Mouse (Mus musculus) embryonic facial prominence, embryonic 13.5 days (tissue): ENCODE measurements around the gene Acox3. TPM values are rescaled to one million over a fixed set of nuclear protein-coding genes. Genes with fewer than 3 reads are reported as not detected.

Source experiments
- ATAC-seq: fragments of 200-750 bp; cut with Nextera tagmentation; 2 replicates; pipeline ENCODE4 v1.8.0; 2017; ENCODE audit warnings: low read depth; ENCODE audit not compliant: insufficient number of reproducible peaks, insufficient read depth, low FRiP score, low TSS enrichment
- H3K27ac ChIP-seq: fragments of 300-500 bp; sonication (generic); 2 replicates; pipeline ENCODE4 v1.5.1; 2015; ENCODE audit warnings: moderate library complexity, mild to moderate bottlenecking, inconsistent platforms
- H3K27me3 ChIP-seq: fragments of 300-500 bp; sonication (generic); 2 replicates; pipeline ENCODE4 v1.6.1; 2015; ENCODE audit warnings: mild to moderate bottlenecking, inconsistent platforms
- H3K36me3 ChIP-seq: fragments of 300-500 bp; sonication (generic); 2 replicates; pipeline ENCODE4 v1.6.1; 2015; ENCODE audit warnings: mild to moderate bottlenecking, inconsistent platforms
- H3K4me1 ChIP-seq: fragments of 300-500 bp; sonication (generic); 2 replicates; pipeline ENCODE4 v1.6.1; 2015; ENCODE audit warnings: inconsistent platforms
- H3K4me2 ChIP-seq: fragments of 300-500 bp; sonication (generic); 2 replicates; pipeline ENCODE4 v1.6.1; 2015; ENCODE audit warnings: moderate library complexity, mild to moderate bottlenecking, inconsistent platforms
- H3K4me3 ChIP-seq: fragments of 300-500 bp; sonication (generic); 2 replicates; pipeline ENCODE4 v1.5.1; 2015; ENCODE audit warnings: mild to moderate bottlenecking, inconsistent platforms
- H3K9ac ChIP-seq: fragments of 300-500 bp; sonication (generic); 2 replicates; pipeline ENCODE4 v1.6.1; 2015; ENCODE audit warnings: mild to moderate bottlenecking, inconsistent platforms
- H3K9me3 ChIP-seq: fragments of 300-500 bp; sonication (generic); 2 replicates; pipeline ENCODE4 v1.6.1; 2016; ENCODE audit warnings: inconsistent platforms
- WGBS: fragments of 180-500 bp; shearing (Covaris S2); methylation state at CpG from one replicate; pipeline ENCODE4 v1.1.7; 2015; ENCODE audit warnings: mixed read lengths; 5-methylcytosine and 5-hydroxymethylcytosine counted together
- polyA plus RNA-seq: library from polyadenylated mRNA; unstranded; fragments of >200 nt; fragmentation: Nextera tagmentation; extraction: Ambion mirVana; gene quantifications from 2 replicates; pipeline ENCODE4 v1.2.1, GENCODE M21; 2015

Acox3 gene
- polyA plus RNA-seq, 1 experiment from 2014 or later, result 13.3 TPM

GRCm38 (mm10) chr5:35612722-35613121, 29.9 kb downstream of the Acox3 start:
- Histone ChIP-seq H3K4me2 (no peak overlapping the region), H3K4me3 (no peak overlapping the region), H3K27me3 (no peaks in the 10 kb centered on the region), H3K27ac (no peak overlapping the region), H3K9me3 (no peaks in the 10 kb centered on the region), H3K9ac (no peak overlapping the region), H3K36me3 (peaks cover 3% of the 10 kb centered on the region; the same call in 1 of the 2 replicates), H3K4me1 (peaks cover 31% of the 10 kb centered on the region)
- WGBS, result 85% methylated on average over 8 of the region's 8 CpGs
- ATAC-seq, result no peak

- Histone ChIP-seq H3K4me2 (no peak overlapping the region), H3K27me3 (no peaks in the 10 kb centered on the region), H3K9ac (no peak overlapping the region), H3K9me3 (no peaks in the 10 kb centered on the region), H3K4me1 (peaks cover 31% of the 10 kb centered on the region), H3K27ac (no peak overlapping the region), H3K4me3 (no peak overlapping the region), H3K36me3 (no peaks in the 10 kb centered on the region)
- no peak for ATAC-seq
- WGBS, result 53% methylated on average over 5 of the region's 5 CpGs
These were observed 34.1 kb downstream of the Acox3 start for GRCm38 (mm10) chr5:35616943-35617342.

- H3K4me3 ChIP-seq, result no peak overlapping the region
- no peak overlapping the region for H3K9ac ChIP-seq
- H3K9me3 ChIP-seq, result no peaks in the 10 kb centered on the region
- H3K27me3 ChIP-seq, result no peaks in the 10 kb centered on the region
- H3K36me3 ChIP-seq, result no peaks in the 10 kb centered on the region
- peaks cover 43% of the 10 kb centered on the region for H3K4me1 ChIP-seq
- no peak for ATAC-seq
- 32% methylated on average over 4 of the region's 4 CpGs for WGBS
- no peak overlapping the region for H3K4me2 ChIP-seq
- peak overlapping the region; percentile 48; the same call in 1 of the 2 replicates for H3K27ac ChIP-seq
These were observed 38.3 kb downstream of the Acox3 start for GRCm38 (mm10) chr5:35621114-35621513.

GRCm38 (mm10) chr5:35623831-35624230, 41.0 kb downstream of the Acox3 start:
- ATAC-seq, result no peak
- Histone ChIP-seq H3K36me3 (no peaks in the 10 kb centered on the region), H3K4me3 (no peak overlapping the region), H3K27ac (no peak overlapping the region), H3K27me3 (no peaks in the 10 kb centered on the region), H3K4me1 (peaks cover 32% of the 10 kb centered on the region), H3K4me2 (no peak overlapping the region), H3K9me3 (no peaks in the 10 kb centered on the region), H3K9ac (no peak overlapping the region)

- 48% methylated on average over 4 of the region's 4 CpGs for WGBS
- Histone ChIP-seq H3K9ac (no peak overlapping the region), H3K4me1 (peaks cover 32% of the 10 kb centered on the region), H3K27ac (peak overlapping the region; percentile 33; the same call in 1 of the 2 replicates), H3K4me3 (no peak overlapping the region), H3K27me3 (no peaks in the 10 kb centered on the region), H3K36me3 (no peaks in the 10 kb centered on the region), H3K4me2 (no peak overlapping the region), H3K9me3 (no peaks in the 10 kb centered on the region)
- no peak for ATAC-seq
These were observed 42.0 kb downstream of the Acox3 start for GRCm38 (mm10) chr5:35624751-35625239.

GRCm38 (mm10) chr5:35626408-35626807, 43.6 kb downstream of the Acox3 start:
- Histone ChIP-seq H3K27me3 (no peaks in the 10 kb centered on the region), H3K4me1 (peaks cover 16% of the 10 kb centered on the region), H3K4me2 (no peak overlapping the region), H3K27ac (no peak overlapping the region), H3K36me3 (no peaks in the 10 kb centered on the region), H3K9me3 (no peaks in the 10 kb centered on the region), H3K9ac (no peak overlapping the region), H3K4me3 (no peak overlapping the region)
- no peak for ATAC-seq
- WGBS, result 80% methylated on average over 2 of the region's 2 CpGs

- Histone ChIP-seq H3K36me3 (no peaks in the 10 kb centered on the region), H3K4me3 (no peak overlapping the region), H3K9me3 (no peaks in the 10 kb centered on the region), H3K27me3 (no peaks in the 10 kb centered on the region), H3K27ac (no peak overlapping the region), H3K4me2 (no peak overlapping the region), H3K4me1 (peaks cover 13% of the 10 kb centered on the region), H3K9ac (no peak overlapping the region)
- no peak for ATAC-seq
- 61% methylated on average over 7 of the region's 7 CpGs for WGBS
These were observed 44.5 kb downstream of the Acox3 start for GRCm38 (mm10) chr5:35627307-35627840.

GRCm38 (mm10) chr5:35628685-35629084, 45.8 kb downstream of the Acox3 start:
- H3K36me3 ChIP-seq, result no peaks in the 10 kb centered on the region
- no peak overlapping the region for H3K4me2 ChIP-seq
- H3K9me3 ChIP-seq, result no peaks in the 10 kb centered on the region
- no peak overlapping the region for H3K9ac ChIP-seq
- peaks cover 13% of the 10 kb centered on the region for H3K4me1 ChIP-seq
- no peak for ATAC-seq
- no peak overlapping the region for H3K27ac ChIP-seq
- H3K4me3 ChIP-seq, result no peak overlapping the region
- WGBS, result 28% methylated on average over 1 of the region's 1 CpGs
- H3K27me3 ChIP-seq, result no peaks in the 10 kb centered on the region

GRCm38 (mm10) chr5:35629333-35629732, 46.5 kb downstream of the Acox3 start:
- no peak for ATAC-seq
- Histone ChIP-seq H3K4me3 (no peak overlapping the region), H3K27me3 (no peaks in the 10 kb centered on the region), H3K27ac (no peak overlapping the region), H3K4me1 (peaks cover 7% of the 10 kb centered on the region), H3K4me2 (no peak overlapping the region), H3K36me3 (no peaks in the 10 kb centered on the region), H3K9me3 (no peaks in the 10 kb centered on the region), H3K9ac (no peak overlapping the region)

GRCm38 (mm10) chr5:35630706-35631105, 47.9 kb downstream of the Acox3 start:
- ATAC-seq, result no peak
- H3K27ac ChIP-seq, result no peak overlapping the region
- 87% methylated on average over 1 of the region's 1 CpGs for WGBS

GRCm38 (mm10) chr5:35631224-35631623, 48.4 kb downstream of the Acox3 start:
- Histone ChIP-seq H3K9me3 (no peaks in the 10 kb centered on the region), H3K4me1 (no peaks in the 10 kb centered on the region), H3K4me2 (no peak overlapping the region), H3K27ac (no peak overlapping the region), H3K9ac (no peak overlapping the region), H3K36me3 (no peaks in the 10 kb centered on the region), H3K27me3 (no peaks in the 10 kb centered on the region), H3K4me3 (no peak overlapping the region)
- WGBS, result 81% methylated on average over 3 of the region's 3 CpGs
- ATAC-seq, result no peak

More at GRCm38 (mm10) chr5:35630706-35631105, 47.9 kb downstream of the Acox3 start:
- H3K4me3 ChIP-seq, result no peak overlapping the region
- H3K27me3 ChIP-seq, result no peaks in the 10 kb centered on the region
- no peaks in the 10 kb centered on the region for H3K36me3 ChIP-seq
- no peak overlapping the region for H3K4me2 ChIP-seq
- no peaks in the 10 kb centered on the region for H3K4me1 ChIP-seq
- no peaks in the 10 kb centered on the region for H3K9me3 ChIP-seq
- H3K9ac ChIP-seq, result no peak overlapping the region

GRCm38 (mm10) chr5:35631755-35632154, 48.9 kb downstream of the Acox3 start:
- no peak for ATAC-seq
- Histone ChIP-seq H3K36me3 (no peaks in the 10 kb centered on the region), H3K27ac (no peak overlapping the region), H3K4me3 (no peak overlapping the region), H3K4me1 (no peaks in the 10 kb centered on the region), H3K9me3 (no peaks in the 10 kb centered on the region), H3K9ac (no peak overlapping the region), H3K27me3 (no peaks in the 10 kb centered on the region), H3K4me2 (no peak overlapping the region)
- 76% methylated on average over 5 of the region's 5 CpGs for WGBS
